Mouse (Mus musculus): Measurements from ENCODE around the gene Cfap100. TPM values are rescaled to one million over a fixed set of nuclear protein-coding genes. Genes with fewer than 3 reads are reported as not detected.

Cfap100 gene
- polyA plus RNA-seq, 1 experiment from 2014 or later: 0.76 TPM

DNA sequence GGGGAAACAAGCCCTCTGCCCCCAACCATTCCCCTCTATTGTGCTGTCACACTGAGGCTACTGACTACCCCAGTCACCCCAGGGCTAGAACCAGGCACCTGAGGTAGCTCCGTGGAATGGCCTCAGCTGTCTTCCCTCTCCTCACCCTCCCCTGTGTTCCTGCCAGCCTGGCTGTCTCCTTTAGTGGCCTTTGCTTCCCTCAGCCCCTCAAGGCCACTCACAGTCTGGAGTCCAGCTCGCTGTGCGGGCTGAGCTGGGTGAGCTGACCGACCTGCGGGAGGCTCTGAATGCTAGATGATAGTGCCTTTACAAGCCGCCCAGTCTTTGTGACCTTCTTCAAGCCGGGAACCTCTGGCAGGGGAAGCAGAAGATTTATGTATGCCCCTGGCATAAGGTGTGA, 16.7 kb downstream of the Cfap100 start:
- Histone ChIP-seq H3K4me3 (no peak overlapping the region), H3K36me3 (replicated peaks) (no peaks in the 10 kb centered on the region), H3K27me3 (replicated peaks; ENCODE audit: low read depth, poor library complexity, severe bottlenecking) (no peaks in the 10 kb centered on the region), H3K9me3 (no peaks in the 10 kb centered on the region), H3K4me1 (no peaks in the 10 kb centered on the region), H3K27ac (replicated peaks) (no peak overlapping the region; the same call in 1 of the 2 replicates)
- no peak for DNase-seq (ENCODE audit: low spot score)
- 81% methylated on average over 7 of the region's 7 CpGs for WGBS

GRCm38 (mm10) chr6:90410972-90411371, 17.6 kb downstream of the Cfap100 start:
- Histone ChIP-seq H3K36me3 (replicated peaks) (no peaks in the 10 kb centered on the region), H3K4me3 (no peak overlapping the region), H3K27ac (replicated peaks) (no peak overlapping the region), H3K4me1 (no peaks in the 10 kb centered on the region), H3K27me3 (replicated peaks; ENCODE audit: low read depth, poor library complexity, severe bottlenecking) (no peaks in the 10 kb centered on the region), H3K9me3 (no peaks in the 10 kb centered on the region)
- 82% methylated on average over 1 of the region's 1 CpGs for WGBS
- no peak for DNase-seq (ENCODE audit: low spot score)

- Histone ChIP-seq H3K4me1 (no peaks in the 10 kb centered on the region), H3K36me3 (replicated peaks) (peaks cover 5% of the 10 kb centered on the region; the same call in 1 of the 2 replicates), H3K9me3 (no peaks in the 10 kb centered on the region), H3K27me3 (replicated peaks; ENCODE audit: low read depth, poor library complexity, severe bottlenecking) (no peaks in the 10 kb centered on the region), H3K27ac (replicated peaks) (no peak overlapping the region), H3K4me3 (no peak overlapping the region)
- DNase-seq (ENCODE audit: low spot score): no peak
Measured at GRCm38 (mm10) chr6:90408632-90409031, 20.0 kb downstream of the Cfap100 start.

DNA sequence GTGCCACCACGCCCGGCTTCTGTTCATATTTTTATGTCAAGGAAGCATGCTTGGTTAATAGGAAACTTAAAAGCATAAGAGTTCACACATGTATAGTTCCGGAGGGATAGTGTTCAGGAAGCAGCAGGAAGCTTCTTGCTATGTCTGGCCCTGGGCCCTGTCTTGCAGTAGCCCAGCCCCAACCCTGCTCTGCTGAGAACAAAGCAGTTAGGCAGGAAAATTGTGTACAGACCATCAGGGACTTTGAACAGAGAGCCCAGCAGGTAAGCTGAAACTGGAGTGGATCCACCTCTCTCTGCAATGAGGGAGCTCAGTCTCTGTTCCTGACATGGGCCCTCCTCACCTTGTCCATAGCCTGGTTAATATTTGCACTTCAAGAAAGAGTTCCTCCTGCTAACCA, 31.3 kb downstream of the Cfap100 start:
- DNase-seq (ENCODE audit: low spot score): no peak
- Histone ChIP-seq H3K27ac (replicated peaks) (no peak overlapping the region), H3K27me3 (replicated peaks; ENCODE audit: low read depth, poor library complexity, severe bottlenecking) (no peaks in the 10 kb centered on the region), H3K4me3 (no peak overlapping the region), H3K9me3 (no peaks in the 10 kb centered on the region), H3K4me1 (no peaks in the 10 kb centered on the region; the same call in 1 of the 2 replicates), H3K36me3 (replicated peaks) (peaks cover 29% of the 10 kb centered on the region)
- WGBS: 89% methylated on average over 3 of the region's 3 CpGs

GRCm38 (mm10) chr6:90395751-90396150, 32.8 kb downstream of the Cfap100 start:
- 88% methylated on average over 2 of the region's 2 CpGs for WGBS
- Histone ChIP-seq H3K36me3 (replicated peaks) (peaks cover 26% of the 10 kb centered on the region), H3K4me1 (no peaks in the 10 kb centered on the region; the same call in 1 of the 2 replicates), H3K4me3 (no peak overlapping the region), H3K27me3 (replicated peaks; ENCODE audit: low read depth, poor library complexity, severe bottlenecking) (no peaks in the 10 kb centered on the region), H3K27ac (replicated peaks) (no peak overlapping the region), H3K9me3 (no peaks in the 10 kb centered on the region)
- DNase-seq (ENCODE audit: low spot score): no peak

DNA sequence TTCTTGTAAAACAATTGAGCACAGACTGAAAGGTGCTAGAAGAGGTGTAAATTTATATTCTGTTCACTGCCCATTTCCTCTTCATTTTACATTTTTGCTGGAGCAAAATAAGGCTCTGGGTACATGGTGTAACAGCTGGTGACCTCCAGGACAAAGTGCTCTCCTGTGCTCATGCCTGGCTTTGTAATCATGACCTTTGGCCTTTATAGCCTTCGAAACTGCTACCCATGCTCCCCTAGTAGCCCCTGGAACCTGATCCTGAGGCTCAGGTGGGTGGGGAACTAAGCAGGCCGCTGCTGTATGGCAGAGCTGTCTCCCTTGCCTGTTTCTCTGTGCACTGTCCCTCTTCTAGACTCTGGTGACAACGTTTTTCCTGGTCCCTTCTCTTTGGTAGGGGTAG, 34.6 kb downstream of the Cfap100 start:
- 50% methylated on average over 3 of the region's 3 CpGs for WGBS
- Histone ChIP-seq H3K27me3 (replicated peaks; ENCODE audit: low read depth, poor library complexity, severe bottlenecking) (no peaks in the 10 kb centered on the region), H3K27ac (replicated peaks) (no peak overlapping the region), H3K4me1 (no peaks in the 10 kb centered on the region; the same call in 1 of the 2 replicates), H3K4me3 (no peak overlapping the region), H3K36me3 (replicated peaks) (peaks cover 30% of the 10 kb centered on the region), H3K9me3 (no peaks in the 10 kb centered on the region)
- no peak for DNase-seq (ENCODE audit: low spot score)

DNA sequence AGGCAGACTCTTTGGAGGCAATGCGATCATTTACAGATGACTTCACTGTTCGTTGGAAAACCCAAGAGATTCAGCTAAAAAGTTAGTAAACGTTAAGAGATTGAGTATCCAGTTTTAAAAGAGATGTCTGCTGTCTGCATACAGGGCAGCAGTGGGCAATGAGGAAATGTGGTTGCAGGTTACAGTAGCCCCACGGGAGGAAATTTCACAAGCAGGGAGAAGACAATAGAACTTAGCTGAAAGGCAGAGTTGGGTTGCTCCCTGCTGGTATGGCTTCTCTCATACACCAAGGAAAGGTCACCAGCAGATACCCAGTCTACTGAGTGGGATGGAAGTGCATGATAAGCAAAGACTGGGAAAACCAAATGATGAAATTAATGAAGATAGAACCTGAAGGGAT, 38.0 kb downstream of the Cfap100 start:
- H3K27me3 ChIP-seq (replicated peaks; ENCODE audit: low read depth, poor library complexity, severe bottlenecking): no peaks in the 10 kb centered on the region
- H3K4me1 ChIP-seq: no peaks in the 10 kb centered on the region; the same call in 1 of the 2 replicates
- no peak overlapping the region for H3K4me3 ChIP-seq
- H3K9me3 ChIP-seq: no peaks in the 10 kb centered on the region
- peaks cover 53% of the 10 kb centered on the region for H3K36me3 ChIP-seq (replicated peaks)
- WGBS: 89% methylated on average over 4 of the region's 4 CpGs
- H3K27ac ChIP-seq (replicated peaks): no peak overlapping the region
- DNase-seq (ENCODE audit: low spot score): no peak

DNA sequence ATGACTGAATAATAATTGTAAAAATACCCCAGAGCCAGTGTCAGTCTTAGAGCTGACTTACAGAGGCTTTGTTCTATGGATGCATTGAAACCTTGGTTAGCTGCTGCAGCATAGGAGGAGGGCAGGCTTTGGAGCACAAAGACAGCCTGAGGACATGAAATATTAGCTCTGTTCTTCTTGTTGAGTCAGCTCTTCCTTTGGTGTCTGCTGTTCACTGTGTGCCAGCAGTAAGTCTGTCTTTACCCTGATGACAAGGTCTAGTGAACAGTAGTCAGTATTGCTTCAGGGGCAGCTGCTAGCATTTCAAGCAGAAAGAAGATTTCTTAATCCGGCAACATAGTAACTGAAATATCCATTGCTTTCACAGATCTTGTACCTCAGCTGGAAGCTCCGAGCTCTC, 47.1 kb downstream of the Cfap100 start:
- H3K27me3 ChIP-seq (replicated peaks; ENCODE audit: low read depth, poor library complexity, severe bottlenecking): no peaks in the 10 kb centered on the region
- H3K9me3 ChIP-seq: no peaks in the 10 kb centered on the region
- H3K4me3 ChIP-seq: no peak overlapping the region
- 92% methylated on average over 2 of the region's 2 CpGs for WGBS
- peaks cover 99% of the 10 kb centered on the region for H3K36me3 ChIP-seq (replicated peaks)
- no peaks in the 10 kb centered on the region for H3K4me1 ChIP-seq
- no peak overlapping the region for H3K27ac ChIP-seq (replicated peaks)
- DNase-seq (ENCODE audit: low spot score): no peak

GRCm38 (mm10) chr6:90377708-90378107, 50.9 kb downstream of the Cfap100 start:
- Histone ChIP-seq H3K4me3 (no peak overlapping the region), H3K36me3 (replicated peaks) (peaks cover 99% of the 10 kb centered on the region), H3K9me3 (no peaks in the 10 kb centered on the region), H3K4me1 (no peaks in the 10 kb centered on the region), H3K27ac (replicated peaks) (no peak overlapping the region), H3K27me3 (replicated peaks; ENCODE audit: low read depth, poor library complexity, severe bottlenecking) (no peaks in the 10 kb centered on the region)
- no peak for DNase-seq (ENCODE audit: low spot score)
- WGBS: 91% methylated on average over 2 of the region's 2 CpGs

DNA sequence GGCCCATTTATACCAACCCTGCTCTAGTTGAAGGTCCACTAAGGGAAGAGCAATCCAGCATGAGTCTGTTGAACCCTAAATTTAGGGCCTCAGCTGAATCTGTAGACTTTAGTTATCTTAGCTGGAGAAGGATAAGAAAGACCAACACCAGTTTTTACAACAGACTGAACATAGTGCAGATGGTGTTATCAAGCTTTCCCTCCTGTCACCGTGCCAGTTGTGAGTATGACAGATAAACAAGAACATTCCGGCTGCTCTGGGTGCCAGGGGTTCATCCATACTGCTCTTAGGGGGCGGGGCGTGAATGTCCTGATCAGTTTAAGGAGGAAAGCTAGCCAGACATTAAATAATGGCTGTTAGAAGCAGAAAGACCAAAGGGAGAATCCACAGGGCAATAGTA, 54.0 kb downstream of the Cfap100 start:
- Histone ChIP-seq H3K27me3 (replicated peaks; ENCODE audit: low read depth, poor library complexity, severe bottlenecking) (no peaks in the 10 kb centered on the region), H3K4me1 (peaks cover 25% of the 10 kb centered on the region), H3K4me3 (no peak overlapping the region), H3K27ac (replicated peaks) (no peak overlapping the region), H3K36me3 (replicated peaks) (peaks cover 76% of the 10 kb centered on the region), H3K9me3 (no peaks in the 10 kb centered on the region)
- 94% methylated on average over 4 of the region's 4 CpGs for WGBS
- no peak for DNase-seq (ENCODE audit: low spot score)

DNA sequence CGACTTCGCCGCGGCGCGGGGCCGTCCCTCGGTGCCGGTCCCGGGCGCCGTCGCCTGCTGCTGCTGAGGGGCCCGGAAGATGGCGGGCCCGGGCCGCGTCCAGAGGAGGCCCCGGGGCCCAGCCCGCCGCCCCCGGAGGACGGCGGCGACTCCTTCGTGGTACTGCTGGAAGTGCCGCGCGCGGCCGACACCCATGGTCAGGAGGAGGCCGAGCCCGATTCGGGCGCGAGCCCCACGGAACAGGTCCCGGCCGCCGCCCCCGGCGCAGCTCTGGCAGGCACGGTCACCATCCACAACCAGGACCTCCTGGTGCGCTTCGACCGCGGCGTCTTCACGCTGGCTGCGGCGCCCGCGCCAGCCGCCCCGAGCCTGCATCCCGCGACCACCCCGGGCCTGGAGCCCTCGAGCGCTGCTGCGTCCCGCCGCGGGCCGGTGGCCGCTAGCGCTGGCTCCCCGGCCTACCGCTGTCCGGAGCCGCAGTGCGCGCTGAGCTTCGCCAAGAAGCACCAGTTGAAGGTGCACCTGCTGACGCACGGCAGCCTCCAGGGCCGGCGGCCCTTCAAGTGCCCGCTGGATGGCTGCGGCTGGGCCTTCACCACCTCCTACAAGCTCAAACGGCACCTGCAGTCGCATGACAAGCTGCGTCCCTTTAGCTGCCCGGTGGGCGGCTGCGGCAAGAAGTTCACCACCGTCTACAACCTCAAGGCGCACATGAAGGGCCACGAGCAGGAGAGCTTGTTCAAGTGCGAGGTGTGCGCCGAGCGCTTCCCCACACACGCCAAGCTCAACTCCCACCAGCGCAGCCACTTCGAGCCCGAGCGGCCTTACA, 58.7 kb downstream of the Cfap100 start:
- under 1% methylated on average over 98 of the region's 98 CpGs for WGBS
- peak overlapping the region; percentile 86 for H3K27ac ChIP-seq (replicated peaks)
- DNase-seq (ENCODE audit: low spot score): no peak

DNA sequence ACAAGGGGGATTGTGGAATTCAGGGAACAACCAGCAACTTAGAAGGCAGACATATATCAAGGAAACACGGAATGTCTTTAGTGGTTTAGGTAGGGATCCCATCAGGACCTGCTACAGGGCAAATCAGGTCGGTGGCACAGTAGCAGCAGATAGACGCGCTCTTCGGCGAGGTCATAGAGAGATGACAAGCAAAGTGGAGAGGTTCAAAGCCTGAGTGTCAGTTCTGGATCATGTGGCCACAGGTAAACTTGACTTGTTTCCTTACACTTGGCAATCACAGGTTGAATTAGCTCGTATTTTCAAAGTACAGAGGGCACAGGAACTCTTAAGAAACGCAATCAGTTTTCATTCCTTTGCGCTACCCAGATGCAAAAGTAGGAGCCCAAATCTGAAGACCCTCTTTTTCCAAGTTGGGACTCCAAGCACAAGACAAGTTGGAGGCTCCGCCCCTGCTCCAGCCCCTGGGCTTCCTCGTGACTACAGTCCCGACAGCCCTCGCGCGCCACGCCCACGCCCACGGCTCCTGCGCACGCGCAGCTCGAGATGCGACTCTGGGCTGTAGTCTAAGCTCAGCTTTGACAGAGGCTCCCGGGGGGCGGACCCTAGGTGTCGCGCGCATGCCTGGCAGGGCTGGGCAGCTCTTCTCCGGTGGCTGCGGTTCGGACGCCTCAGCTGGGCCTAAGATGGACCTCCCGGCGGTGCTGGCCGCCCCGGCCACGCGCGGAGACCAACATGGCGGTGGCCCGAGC, 59.4 kb downstream of the Cfap100 start, which contains the start of gene Zxdc:
TSS of gene Zxdc (plus strand) at position 517 of the 749 bp plus-strand sequence.
- Histone ChIP-seq H3K36me3 (replicated peaks) (peaks cover 21% of the 10 kb centered on the region), H3K4me3 (peak within 1 kb of the TSS; percentile 86), H3K9me3 (no peaks in the 10 kb centered on the region), H3K27ac (replicated peaks) (peak within 1 kb of the TSS; percentile 86), H3K27me3 (replicated peaks; ENCODE audit: low read depth, poor library complexity, severe bottlenecking) (no peaks in the 10 kb centered on the region), H3K4me1 (peaks cover 25% of the 10 kb centered on the region)
- DNase-seq (ENCODE audit: low spot score): peak; percentile 99
- WGBS: 6% methylated on average over 41 of the region's 41 CpGs

More for the DNA sequence above, 58.7 kb downstream of the Cfap100 start:
- peaks cover 25% of the 10 kb centered on the region for H3K4me1 ChIP-seq
- peaks cover 28% of the 10 kb centered on the region for H3K36me3 ChIP-seq (replicated peaks)
- peak overlapping the region; percentile 86 for H3K4me3 ChIP-seq
- no peaks in the 10 kb centered on the region for H3K27me3 ChIP-seq (replicated peaks; ENCODE audit: low read depth, poor library complexity, severe bottlenecking)
- no peaks in the 10 kb centered on the region for H3K9me3 ChIP-seq
